Mouse (Mus musculus) urinary bladder, postnatal 25 days (tissue): ENCODE measurements at regions not wholly inside any gene's neighbourhood (a gene's known extent, or its start where the extent isn't known, plus 50 kb on each side); places are given as distances from the start of the nearest gene placed in this dataset.
"Not testable (repeated sequence)": the region's sequence is repeated elsewhere in the genome, so short reads cannot be mapped to it uniquely, and the experiment has no call there.

Experiments used
- DNase-seq: peaks from one replicate; pipeline ENCODE4 v3.0.0; 2022; ENCODE audit warnings: low spot score

GRCm38 (mm10) chr15:53984006-53984405 lies 99.3 kb downstream of the Gm7489 start:
- DNase-seq, result not testable (repeated sequence)

GRCm38 (mm10) chr15:53989888-53990287 lies 105.2 kb downstream of the Gm7489 start:
- DNase-seq, result no peak

- no peak for DNase-seq
Observed at GRCm38 (mm10) chr15:53995199-53995868, 110.6 kb downstream of the Gm7489 start.

- DNase-seq, result no peak
Observed at GRCm38 (mm10) chr15:53998600-53999290, 114.0 kb downstream of the Gm7489 start.

- no peak for DNase-seq
Observed at GRCm38 (mm10) chr15:54033756-54034155, 149.1 kb downstream of the Gm7489 start.

- no peak for DNase-seq
Observed at GRCm38 (mm10) chr15:54050711-54051110, 166.0 kb downstream of the Gm7489 start.

GRCm38 (mm10) chr15:54070005-54070634 lies 185.4 kb downstream of the Gm7489 start:
- peak; percentile 66 for DNase-seq

GRCm38 (mm10) chr15:54071732-54072131 lies 187.0 kb downstream of the Gm7489 start:
- DNase-seq, result no peak

- DNase-seq, result no peak
Observed at GRCm38 (mm10) chr15:54091301-54091700, 206.6 kb downstream of the Gm7489 start.

GRCm38 (mm10) chr15:54092386-54092785 lies 207.7 kb downstream of the Gm7489 start:
- no peak for DNase-seq

- no peak for DNase-seq
Observed at GRCm38 (mm10) chr15:54097498-54097897, 212.8 kb downstream of the Gm7489 start.

GRCm38 (mm10) chr15:54112406-54112805 lies 227.7 kb downstream of the Gm7489 start:
- DNase-seq, result no peak

GRCm38 (mm10) chr15:54114096-54114512 lies 229.4 kb downstream of the Gm7489 start:
- DNase-seq, result no peak

GRCm38 (mm10) chr15:54117967-54118538 lies 233.3 kb downstream of the Gm7489 start:
- no peak for DNase-seq

- no peak for DNase-seq
Observed at GRCm38 (mm10) chr15:54120456-54120855, 235.8 kb downstream of the Gm7489 start.

- DNase-seq, result no peak
Observed at GRCm38 (mm10) chr15:54164350-54164749, 279.6 kb downstream of the Gm7489 start.

- DNase-seq, result no peak
Observed at GRCm38 (mm10) chr15:54167842-54168361, 283.2 kb downstream of the Gm7489 start.

- no peak for DNase-seq
Observed at GRCm38 (mm10) chr15:54177221-54177620, 292.5 kb downstream of the Gm7489 start.

GRCm38 (mm10) chr15:54177791-54178190 lies 293.1 kb downstream of the Gm7489 start:
- no peak for DNase-seq
